Mouse (Mus musculus) forebrain, embryonic 13.5 days (tissue): ENCODE data around the gene Sap30bp. TPM values are rescaled to one million over a fixed set of nuclear protein-coding genes. Genes with fewer than 3 reads are reported as not detected.
A peak's percentile ranks its signal among the peaks of the same experiment; 100 is the strongest.

Source experiments
- ATAC-seq: fragments of 200-750 bp; cut with Nextera tagmentation; 2 replicates; pipeline ENCODE4 v1.8.0; 2017
- H3K27ac ChIP-seq: fragments of 300-500 bp; sonication (generic); 2 replicates; pipeline ENCODE4 v1.5.1; 2015; ENCODE audit warnings: inconsistent platforms, mild to moderate bottlenecking, moderate library complexity
- H3K27me3 ChIP-seq: fragments of 300-500 bp; sonication (generic); 2 replicates; pipeline ENCODE4 v1.6.1; 2015; ENCODE audit warnings: mild to moderate bottlenecking, inconsistent platforms
- H3K36me3 ChIP-seq: fragments of 300-500 bp; sonication (generic); 2 replicates; pipeline ENCODE4 v1.6.1; 2015; ENCODE audit warnings: mild to moderate bottlenecking, inconsistent platforms; ENCODE audit not compliant: poor library complexity, severe bottlenecking
- H3K4me1 ChIP-seq: fragments of 300-500 bp; sonication (generic); 2 replicates; pipeline ENCODE4 v1.6.1; 2015; ENCODE audit warnings: inconsistent platforms
- H3K4me2 ChIP-seq: fragments of 300-500 bp; sonication (generic); 2 replicates; pipeline ENCODE4 v1.6.1; 2015; ENCODE audit warnings: inconsistent platforms, mild to moderate bottlenecking, moderate library complexity
- H3K4me3 ChIP-seq: fragments of 300-500 bp; sonication (generic); 2 replicates; pipeline ENCODE4 v1.5.1; 2015; ENCODE audit warnings: mild to moderate bottlenecking, inconsistent platforms
- H3K9ac ChIP-seq: fragments of 300-500 bp; sonication (generic); 2 replicates; pipeline ENCODE4 v1.6.1; 2015; ENCODE audit warnings: mild to moderate bottlenecking, inconsistent platforms
- H3K9me3 ChIP-seq: fragments of 300-500 bp; sonication (generic); replicated peaks from 2 replicates; pipeline ENCODE4 v1.6.1; 2016; ENCODE audit warnings: inconsistent platforms
- WGBS: fragments of 180-500 bp; shearing (Covaris S2); methylation state at CpG from one replicate; pipeline ENCODE4 v1.1.7; 2015; 5-methylcytosine and 5-hydroxymethylcytosine counted together
- polyA plus RNA-seq: library from polyadenylated mRNA; unstranded; fragments of >200 nt; fragmentation: Nextera tagmentation; extraction: Ambion mirVana; gene quantifications from 2 replicates; pipeline ENCODE4 v1.2.1, GENCODE M21; 2015

Sap30bp gene
- polyA plus RNA-seq, 1 experiment from 2014 or later: 62.4 TPM

GRCm38 (mm10) chr11:115939690-115940329 lies 6.7 kb downstream of the Sap30bp start:
- 39% methylated on average over 6 of the region's 6 CpGs for WGBS
- Histone ChIP-seq H3K4me1 (peaks cover 6% of the 10 kb centered on the region), H3K36me3 (peaks cover 87% of the 10 kb centered on the region), H3K27me3 (no peaks in the 10 kb centered on the region), H3K4me2 (no peak overlapping the region), H3K4me3 (no peak overlapping the region), H3K9ac (no peak overlapping the region), H3K9me3 (no peaks in the 10 kb centered on the region), H3K27ac (no peak overlapping the region)
- no peak for ATAC-seq

DNA sequence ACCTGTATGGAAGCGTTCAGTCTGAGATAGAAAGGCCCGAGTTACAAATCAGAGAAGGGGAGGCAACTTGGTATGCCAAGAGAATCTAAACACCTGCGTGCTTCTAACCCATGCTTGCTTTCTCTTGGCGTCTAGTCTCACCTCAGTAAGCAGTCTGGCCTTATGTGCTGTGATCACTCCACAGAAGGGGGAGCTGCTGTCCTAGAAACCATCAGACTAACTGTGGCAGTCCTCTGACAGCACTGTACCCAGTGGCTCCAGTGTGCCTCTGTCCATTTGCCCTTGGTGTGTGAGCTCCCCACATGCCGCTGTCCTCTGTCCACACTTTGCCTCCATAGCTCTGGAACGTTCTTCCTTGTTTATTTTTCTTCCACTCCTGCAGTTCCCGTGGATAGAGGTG lies 8.9 kb downstream of the Sap30bp start:
- Histone ChIP-seq H3K4me1 (no peaks in the 10 kb centered on the region), H3K9ac (no peak overlapping the region), H3K27ac (no peak overlapping the region), H3K36me3 (peaks cover 91% of the 10 kb centered on the region), H3K9me3 (no peaks in the 10 kb centered on the region), H3K27me3 (no peaks in the 10 kb centered on the region), H3K4me3 (no peak overlapping the region), H3K4me2 (no peak overlapping the region)
- WGBS: 90% methylated on average over 7 of the region's 7 CpGs
- ATAC-seq: no peak

GRCm38 (mm10) chr11:115945247-115945646 lies 12.2 kb downstream of the Sap30bp start:
- no peak overlapping the region for H3K27ac ChIP-seq
- H3K36me3 ChIP-seq: peaks cover 96% of the 10 kb centered on the region
- H3K4me1 ChIP-seq: no peaks in the 10 kb centered on the region
- no peak overlapping the region for H3K4me3 ChIP-seq
- no peak overlapping the region for H3K4me2 ChIP-seq
- H3K27me3 ChIP-seq: no peaks in the 10 kb centered on the region
- H3K9me3 ChIP-seq: no peaks in the 10 kb centered on the region
- H3K9ac ChIP-seq: no peak overlapping the region
- no peak for ATAC-seq
- WGBS: 92% methylated on average over 8 of the region's 8 CpGs

GRCm38 (mm10) chr11:115946221-115946828 lies 13.2 kb downstream of the Sap30bp start:
- no peak overlapping the region for H3K27ac ChIP-seq
- H3K9me3 ChIP-seq: no peaks in the 10 kb centered on the region
- H3K4me3 ChIP-seq: no peak overlapping the region
- 91% methylated on average over 9 of the region's 9 CpGs for WGBS
- H3K36me3 ChIP-seq: peaks cover 95% of the 10 kb centered on the region
- no peak for ATAC-seq
- no peak overlapping the region for H3K4me2 ChIP-seq
- H3K4me1 ChIP-seq: no peaks in the 10 kb centered on the region
- H3K27me3 ChIP-seq: no peaks in the 10 kb centered on the region
- H3K9ac ChIP-seq: no peak overlapping the region

DNA sequence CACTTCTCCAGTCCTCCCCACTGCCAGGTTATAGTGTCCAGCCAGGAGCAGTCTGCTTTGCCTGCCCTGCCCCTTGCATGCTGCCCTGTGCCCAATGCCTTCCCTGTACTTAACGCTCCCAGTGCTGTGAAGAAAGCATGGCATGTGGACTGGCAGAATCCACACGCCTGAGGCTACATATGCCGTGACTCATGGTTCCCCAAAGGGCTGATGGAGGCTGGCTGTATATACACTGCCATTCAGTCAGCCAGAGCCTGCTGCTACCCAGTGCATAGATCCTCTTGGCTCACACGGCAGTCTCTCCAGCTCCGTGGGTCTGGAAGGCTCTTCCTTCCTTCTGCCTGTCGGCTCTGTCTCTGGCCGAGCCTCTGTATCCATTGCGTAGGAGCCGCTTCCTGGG lies 15.2 kb downstream of the Sap30bp start:
- WGBS: 93% methylated on average over 9 of the region's 9 CpGs
- Histone ChIP-seq H3K36me3 (peaks cover 95% of the 10 kb centered on the region), H3K9ac (no peak overlapping the region), H3K4me1 (no peaks in the 10 kb centered on the region), H3K27me3 (no peaks in the 10 kb centered on the region), H3K9me3 (no peaks in the 10 kb centered on the region), H3K27ac (no peak overlapping the region), H3K4me2 (no peak overlapping the region), H3K4me3 (no peak overlapping the region)
- ATAC-seq: no peak

DNA sequence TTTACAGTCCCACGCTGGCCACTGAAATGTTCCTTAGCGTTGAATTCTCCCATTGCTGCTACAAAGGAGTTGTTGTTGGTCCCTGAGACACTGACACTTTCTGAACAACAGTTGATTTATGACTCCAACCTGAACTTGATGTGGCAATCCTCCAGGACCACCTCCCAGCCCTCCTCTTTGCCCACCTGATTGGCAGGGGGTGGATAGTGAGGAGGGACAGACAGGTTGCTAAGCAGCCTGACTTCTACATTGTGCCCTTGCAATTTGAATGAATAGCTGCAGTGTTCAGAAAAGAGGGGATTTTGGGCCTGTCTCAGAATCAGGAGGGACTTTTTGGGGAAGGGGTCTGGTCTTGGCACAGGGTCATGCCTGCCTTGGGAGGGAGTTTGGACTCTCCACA lies 17.6 kb downstream of the Sap30bp start:
- Histone ChIP-seq H3K9ac (no peak overlapping the region), H3K4me1 (peaks cover 9% of the 10 kb centered on the region; the same call in 1 of the 2 replicates), H3K27ac (no peak overlapping the region), H3K4me2 (no peak overlapping the region), H3K4me3 (no peak overlapping the region), H3K36me3 (peaks cover 94% of the 10 kb centered on the region), H3K9me3 (no peaks in the 10 kb centered on the region), H3K27me3 (no peaks in the 10 kb centered on the region)
- WGBS: 89% methylated on average over 2 of the region's 2 CpGs
- ATAC-seq: no peak

DNA sequence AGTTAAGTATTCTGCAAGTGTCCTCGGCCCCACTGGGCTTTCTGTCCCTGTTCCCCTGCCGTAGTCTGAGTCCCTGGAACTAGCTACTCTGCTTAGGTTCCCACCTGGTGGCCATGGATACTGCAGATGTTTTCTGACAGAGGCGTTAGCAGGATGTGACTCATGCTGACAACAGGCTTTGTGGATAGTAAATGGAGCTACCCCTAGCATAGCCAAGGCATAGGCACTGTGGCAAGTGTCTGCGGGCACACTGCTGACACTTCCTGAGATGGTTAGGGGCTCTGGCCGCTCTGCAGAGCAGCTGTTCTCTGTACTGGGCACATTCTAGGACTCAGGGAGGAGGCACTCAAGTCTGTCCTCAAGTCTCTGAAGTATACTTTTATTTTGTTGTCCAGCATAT lies 21.6 kb downstream of the Sap30bp start:
- H3K9ac ChIP-seq: no peak overlapping the region

DNA sequence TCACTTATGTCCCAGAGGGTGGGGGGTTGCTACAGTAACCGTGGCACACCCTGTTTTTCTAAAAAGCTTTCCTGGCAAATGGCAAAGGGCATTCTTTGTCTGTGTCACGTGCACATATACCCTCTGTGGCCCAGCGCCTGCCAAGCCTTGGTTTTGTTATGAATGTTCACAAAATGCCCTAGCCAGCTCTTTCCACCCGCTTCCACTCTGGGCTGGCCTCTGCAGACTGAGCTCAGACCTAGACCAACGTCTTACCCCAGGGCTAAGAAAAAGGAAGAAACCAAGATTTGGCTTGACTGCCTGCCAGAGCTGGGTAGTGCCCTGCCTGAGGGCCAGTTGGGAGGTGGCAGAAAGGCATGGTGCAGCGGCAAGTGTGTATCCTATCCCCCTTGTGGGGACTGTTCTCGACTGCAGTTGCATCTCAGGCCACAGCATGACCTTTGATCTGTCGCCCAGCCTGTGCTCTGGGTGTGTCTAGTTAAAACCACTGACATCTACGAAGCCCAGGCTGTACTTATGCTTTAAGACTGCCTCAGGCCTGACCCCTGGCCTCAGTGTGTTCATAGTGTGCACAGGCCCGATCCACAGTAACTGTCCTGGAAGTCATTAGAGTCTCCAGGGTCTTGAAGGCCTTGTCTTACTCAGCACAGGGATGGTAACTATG lies 22.2 kb downstream of the Sap30bp start:
- H3K9ac ChIP-seq: no peak overlapping the region
- peaks cover 89% of the 10 kb centered on the region for H3K36me3 ChIP-seq
- peak overlapping the region; percentile 25; the same call in 1 of the 2 replicates for H3K27ac ChIP-seq
- H3K27me3 ChIP-seq: no peaks in the 10 kb centered on the region
- H3K4me3 ChIP-seq: no peak overlapping the region
- H3K9me3 ChIP-seq: no peaks in the 10 kb centered on the region
- ATAC-seq: no peak; the same call in 1 of the 2 replicates
- 69% methylated on average over 10 of the region's 10 CpGs for WGBS
- no peak overlapping the region for H3K4me2 ChIP-seq
- H3K4me1 ChIP-seq: peaks cover 14% of the 10 kb centered on the region; the same call in 1 of the 2 replicates

More for the DNA sequence above, 21.6 kb downstream of the Sap30bp start:
- Histone ChIP-seq H3K4me1 (peaks cover 14% of the 10 kb centered on the region; the same call in 1 of the 2 replicates), H3K27me3 (no peaks in the 10 kb centered on the region), H3K9me3 (no peaks in the 10 kb centered on the region), H3K36me3 (peaks cover 88% of the 10 kb centered on the region), H3K4me3 (no peak overlapping the region), H3K27ac (no peak overlapping the region), H3K4me2 (no peak overlapping the region)
- no peak for ATAC-seq
- WGBS: 88% methylated on average over 5 of the region's 5 CpGs

- Histone ChIP-seq H3K27me3 (no peaks in the 10 kb centered on the region), H3K9me3 (no peaks in the 10 kb centered on the region), H3K4me1 (peaks cover 14% of the 10 kb centered on the region; the same call in 1 of the 2 replicates), H3K4me3 (no peak overlapping the region), H3K4me2 (no peak overlapping the region), H3K27ac (peak overlapping the region; percentile 40; the same call in 1 of the 2 replicates), H3K9ac (no peak overlapping the region), H3K36me3 (peaks cover 90% of the 10 kb centered on the region)
- 12% methylated on average over 4 of the region's 4 CpGs for WGBS
- ATAC-seq: no peak
Measured at GRCm38 (mm10) chr11:115956453-115956852, 23.4 kb downstream of the Sap30bp start.

- peaks cover 90% of the 10 kb centered on the region for H3K36me3 ChIP-seq
- H3K4me2 ChIP-seq: no peak overlapping the region
- no peak overlapping the region for H3K4me3 ChIP-seq
- H3K9me3 ChIP-seq: no peaks in the 10 kb centered on the region
- no peak overlapping the region for H3K9ac ChIP-seq
- WGBS: 82% methylated on average over 7 of the region's 7 CpGs
- H3K27me3 ChIP-seq: no peaks in the 10 kb centered on the region
- no peak overlapping the region for H3K27ac ChIP-seq
- peaks cover 14% of the 10 kb centered on the region; the same call in 1 of the 2 replicates for H3K4me1 ChIP-seq
- ATAC-seq: no peak
Measured at GRCm38 (mm10) chr11:115957971-115958370, 24.9 kb downstream of the Sap30bp start.

DNA sequence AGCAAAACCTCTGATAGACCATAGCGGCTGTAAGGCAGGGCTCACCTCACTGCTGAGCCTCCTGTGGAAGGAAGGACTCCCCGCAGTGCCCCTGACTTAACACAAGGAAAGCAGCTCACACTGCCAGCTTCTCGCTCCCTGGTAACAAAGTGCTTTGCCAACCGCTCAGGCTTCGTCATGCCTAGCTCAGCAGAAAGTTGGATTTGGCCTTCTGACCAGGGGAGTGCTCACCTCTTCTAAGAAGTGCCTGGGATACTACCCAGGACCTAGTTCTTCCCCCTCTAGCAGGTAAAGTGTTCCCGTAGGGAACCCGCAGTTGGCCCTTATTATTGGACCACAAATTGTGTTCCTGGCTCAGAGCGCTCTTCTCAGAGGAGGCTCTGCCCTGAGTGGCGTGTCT lies 25.9 kb downstream of the Sap30bp start:
- no peak for ATAC-seq
- Histone ChIP-seq H3K4me3 (no peak overlapping the region), H3K4me1 (peaks cover 14% of the 10 kb centered on the region; the same call in 1 of the 2 replicates), H3K27ac (no peak overlapping the region), H3K4me2 (no peak overlapping the region), H3K36me3 (peaks cover 91% of the 10 kb centered on the region), H3K9ac (no peak overlapping the region), H3K9me3 (no peaks in the 10 kb centered on the region), H3K27me3 (no peaks in the 10 kb centered on the region)
- WGBS: 92% methylated on average over 9 of the region's 9 CpGs

DNA sequence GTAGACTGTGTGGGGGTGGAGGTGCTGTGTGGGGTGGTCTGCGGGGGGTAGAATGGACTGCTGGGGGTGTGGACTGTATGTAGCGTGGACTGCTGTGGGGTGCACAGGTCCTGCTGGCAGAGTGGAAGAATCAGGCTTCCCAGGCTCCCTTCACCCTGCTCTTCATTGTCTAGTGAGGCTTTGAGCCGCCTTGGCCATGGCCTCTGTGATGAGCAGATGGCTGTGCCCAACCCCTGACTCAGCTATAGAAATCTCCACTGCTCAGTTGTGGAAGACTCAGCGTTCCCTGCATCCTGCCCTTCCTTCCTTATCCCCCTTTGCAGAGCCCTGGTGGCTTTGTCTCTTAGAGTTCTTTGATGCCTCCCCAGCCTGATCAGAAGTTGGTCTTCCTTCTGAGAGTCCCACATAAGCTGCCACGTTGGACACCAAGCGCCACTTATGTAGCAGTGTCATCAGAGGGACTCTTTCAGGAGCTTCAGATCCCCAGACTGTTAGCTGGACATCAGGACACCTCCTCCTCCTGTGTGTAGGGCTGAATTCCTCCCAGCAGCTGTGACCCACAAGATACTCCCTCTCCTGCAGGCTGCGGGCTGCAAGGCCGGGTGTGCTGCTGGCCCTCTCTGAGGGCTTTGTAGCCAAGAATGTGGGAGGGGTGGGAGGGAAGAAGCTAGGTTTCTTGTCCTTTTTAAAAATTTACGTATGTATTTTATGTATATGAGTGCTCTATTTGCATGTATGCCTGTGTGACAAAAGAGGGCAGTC lies 29.8 kb downstream of the Sap30bp start:
- WGBS: 93% methylated on average over 9 of the region's 9 CpGs
- Histone ChIP-seq H3K36me3 (peaks cover 91% of the 10 kb centered on the region), H3K4me2 (no peak overlapping the region), H3K27ac (no peak overlapping the region), H3K9me3 (no peaks in the 10 kb centered on the region), H3K4me1 (no peaks in the 10 kb centered on the region), H3K27me3 (no peaks in the 10 kb centered on the region), H3K4me3 (no peak overlapping the region), H3K9ac (no peak overlapping the region)
- no peak for ATAC-seq
